Mouse (Mus musculus): Measurements from ENCODE around the gene Ddx42.

DNA sequence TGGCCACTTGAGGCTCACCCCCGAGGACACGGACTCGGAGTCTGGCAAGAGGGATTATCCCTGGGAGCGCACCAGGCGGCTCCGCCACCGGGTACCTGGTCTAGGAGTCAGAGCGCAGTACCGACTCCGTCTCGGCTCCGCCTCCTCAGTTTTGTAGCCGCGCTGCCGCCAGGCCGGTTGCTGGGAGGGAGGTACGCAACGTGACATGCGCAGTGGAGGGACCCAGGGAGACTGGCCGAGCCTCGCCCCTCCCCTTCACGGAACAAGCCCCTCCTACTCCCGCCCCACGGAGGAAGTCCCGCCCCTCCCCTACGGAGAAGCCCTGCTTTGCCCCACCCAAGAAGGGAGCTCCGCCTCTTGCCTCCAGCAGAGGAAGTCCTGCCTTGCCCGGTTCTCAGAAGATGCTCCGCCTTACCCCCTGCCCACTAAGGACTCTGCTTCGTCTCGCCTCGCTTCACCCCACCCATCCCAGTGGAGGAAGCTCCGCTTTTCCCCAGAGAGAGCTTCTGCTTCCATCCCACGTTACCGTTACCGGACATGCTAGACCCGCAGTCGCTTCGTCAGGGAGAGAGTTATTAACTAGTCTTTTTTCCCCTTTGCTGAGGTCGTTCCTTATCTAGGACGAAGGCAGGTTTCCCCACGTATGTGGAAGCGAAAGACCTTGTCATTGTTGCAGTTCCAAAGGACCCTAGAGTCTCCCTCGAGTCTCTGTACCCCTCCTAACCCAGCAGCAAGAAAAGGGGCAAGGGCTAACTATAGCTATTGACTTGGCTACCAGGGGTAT, 23.2 kb upstream of the Ddx42 start:
- TF ChIP-seq EP300 (optimal IDR thresholded peaks at IDR 0.05) (no peak), CTCF (IDR thresholded peaks at IDR 0.05; ENCODE audit: low read depth) (no peak; the same call in 1 of the 2 replicates)

Measured in stomach, postnatal 0 days (tissue).